Mouse (Mus musculus) megakaryocyte, adult 5-6 weeks (primary cell): ENCODE data around the gene Srsf1. TPM values are rescaled to one million over a fixed set of nuclear protein-coding genes. Genes with fewer than 3 reads are reported as not detected.
A peak's percentile ranks its signal among the peaks of the same experiment; 100 is the strongest.

Experiments
- ATAC-seq: 2 replicates; pipeline ENCODE4 v1.8.0; 2016; ENCODE audit warnings: mild to moderate bottlenecking, inconsistent platforms; ENCODE audit not compliant: poor library complexity, severe bottlenecking
- total RNA-seq, 2 experiments: library from RNA; stranded (forward) in 1 of 2; stranded (reverse) in 1 of 2; fragments of 153-499, 151-499 nt in 1 of 2; fragments of 221-1000, 200-1000 nt in 1 of 2; gene quantifications; 2 replicates each; pipeline versions ENCODE4 v1.2.3 to v1.2.4; 2015 to 2017

Srsf1 gene
- total RNA-seq, 2 experiments from 2014 or later = 146 to 369 TPM

- peak; percentile 63 for ATAC-seq
These were observed 21.5 kb downstream of the Srsf1 start for GRCm38 (mm10) chr11:88068411-88069245.

DNA sequence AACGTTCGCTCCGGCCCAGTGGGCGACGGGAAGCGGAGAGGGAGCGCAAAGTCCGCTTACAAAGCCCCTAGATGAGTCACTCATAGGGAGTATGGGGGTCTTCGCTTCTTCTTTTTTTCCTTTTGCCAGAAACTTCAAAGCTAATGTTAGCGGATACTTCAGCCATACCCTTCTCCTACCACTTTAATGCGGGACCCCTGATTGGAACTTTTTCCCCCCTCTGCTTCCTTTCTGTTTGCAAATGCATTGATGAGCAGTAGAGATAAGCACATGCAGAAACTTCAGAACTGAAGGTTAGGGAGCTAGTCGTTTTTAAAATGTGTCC lies 22.0 kb downstream of the Srsf1 start:
- ATAC-seq = no peak

GRCm38 (mm10) chr11:88070392-88070791 lies 23.2 kb downstream of the Srsf1 start:
- no peak for ATAC-seq

GRCm38 (mm10) chr11:88071113-88071512 lies 23.9 kb downstream of the Srsf1 start:
- no peak for ATAC-seq

GRCm38 (mm10) chr11:88073343-88073875 lies 26.2 kb downstream of the Srsf1 start:
- ATAC-seq = no peak

DNA sequence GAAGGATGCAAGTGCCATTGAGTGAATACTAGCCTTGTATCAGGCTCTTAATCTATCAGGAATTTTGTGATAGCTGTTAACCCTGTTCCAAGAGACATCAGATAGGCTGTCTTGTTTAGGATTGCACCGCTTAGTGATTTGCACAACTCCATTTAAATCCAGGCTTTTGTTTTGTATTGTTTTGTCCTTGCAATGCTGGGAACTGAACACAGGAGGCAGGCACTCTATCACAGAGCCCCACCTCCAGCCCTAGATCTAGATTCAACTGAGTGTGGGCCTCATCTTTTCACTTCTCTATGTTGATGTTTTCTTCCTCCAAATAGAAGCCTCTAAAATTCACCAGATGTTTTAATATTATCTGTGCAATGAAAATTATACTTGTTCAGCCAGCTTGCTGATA lies 28.5 kb downstream of the Srsf1 start:
- no peak for ATAC-seq

DNA sequence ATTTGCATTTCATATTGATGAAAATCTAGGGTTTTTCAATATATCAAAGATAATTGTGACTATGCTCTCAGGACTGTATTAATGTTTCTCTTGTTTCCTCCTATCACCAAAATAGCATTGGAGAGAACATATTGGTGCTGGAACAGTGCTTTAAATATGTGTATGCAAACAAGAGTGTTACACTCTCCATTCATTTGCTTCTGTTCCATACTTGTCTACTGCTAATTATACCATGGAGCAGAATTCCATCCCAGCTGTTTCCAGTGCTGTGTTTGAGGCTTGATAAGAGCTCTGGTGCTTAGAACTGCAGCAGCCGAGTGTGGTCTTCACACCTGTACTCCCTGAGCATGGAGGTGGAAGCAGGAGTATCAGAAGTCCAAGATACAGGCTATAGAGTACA lies 29.2 kb downstream of the Srsf1 start:
- no peak for ATAC-seq

DNA sequence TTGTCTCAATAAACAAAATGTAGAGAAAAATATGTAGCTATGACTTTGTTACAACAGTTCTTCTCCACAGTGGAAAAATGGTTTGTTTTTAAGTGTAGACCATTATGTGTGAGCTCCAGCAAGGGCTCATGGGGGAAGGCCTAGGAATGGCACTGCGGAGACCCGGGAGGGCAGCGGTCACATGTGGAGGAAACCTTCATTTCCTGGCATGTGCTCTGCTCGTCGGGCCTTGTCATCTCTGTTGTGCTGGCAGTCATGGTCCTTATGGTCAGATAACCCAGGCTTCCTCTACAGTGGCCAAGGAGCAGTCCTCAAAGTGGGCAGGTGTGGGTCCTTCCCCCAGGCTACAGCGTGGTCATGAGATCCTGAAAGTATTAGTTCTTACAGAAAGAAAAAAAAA lies 36.5 kb downstream of the Srsf1 start:
- no peak for ATAC-seq

GRCm38 (mm10) chr11:88086737-88087627 lies 39.8 kb downstream of the Srsf1 start:
- ATAC-seq = peak; percentile 94

- ATAC-seq = no peak
These were observed 42.0 kb downstream of the Srsf1 start for GRCm38 (mm10) chr11:88089150-88089549.

DNA sequence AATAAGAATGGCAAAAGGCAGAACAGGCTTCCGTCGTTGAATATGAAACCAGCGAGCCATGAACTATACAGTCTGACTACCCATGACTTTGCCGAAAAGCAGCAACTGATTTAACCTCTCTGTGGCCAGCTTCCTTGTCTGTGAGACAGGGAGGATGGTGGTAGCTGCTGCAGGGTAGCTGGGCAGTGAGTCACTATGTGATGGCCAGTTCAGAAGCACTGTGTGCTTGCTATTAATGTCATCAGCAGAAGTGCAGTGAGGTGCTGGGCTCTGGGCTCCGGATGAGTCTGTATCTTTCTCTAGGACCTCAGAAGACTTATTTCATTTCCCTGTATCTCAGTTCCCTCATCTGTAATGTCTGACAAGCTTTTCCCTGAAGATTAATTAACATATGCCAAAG lies 43.1 kb downstream of the Srsf1 start:
- no peak for ATAC-seq

DNA sequence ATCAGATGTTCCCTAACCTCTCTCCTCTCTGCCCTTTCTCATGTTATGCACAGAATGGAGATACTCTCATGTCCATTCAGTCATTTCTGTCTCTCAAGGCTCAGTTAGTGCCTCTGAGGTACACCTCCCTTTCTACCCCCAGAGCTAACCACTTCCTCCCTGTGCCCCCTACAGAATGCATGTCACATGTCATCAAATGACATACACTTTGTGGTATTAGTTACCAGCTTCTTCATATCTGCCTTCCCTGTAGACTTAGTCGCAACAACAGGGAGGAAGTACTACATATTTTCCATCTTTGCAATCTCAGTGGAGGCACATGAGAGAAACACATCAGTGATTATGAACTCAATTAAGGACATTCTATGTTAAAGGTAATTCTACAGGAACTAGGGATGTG lies 44.8 kb downstream of the Srsf1 start:
- peak; percentile 54 for ATAC-seq

DNA sequence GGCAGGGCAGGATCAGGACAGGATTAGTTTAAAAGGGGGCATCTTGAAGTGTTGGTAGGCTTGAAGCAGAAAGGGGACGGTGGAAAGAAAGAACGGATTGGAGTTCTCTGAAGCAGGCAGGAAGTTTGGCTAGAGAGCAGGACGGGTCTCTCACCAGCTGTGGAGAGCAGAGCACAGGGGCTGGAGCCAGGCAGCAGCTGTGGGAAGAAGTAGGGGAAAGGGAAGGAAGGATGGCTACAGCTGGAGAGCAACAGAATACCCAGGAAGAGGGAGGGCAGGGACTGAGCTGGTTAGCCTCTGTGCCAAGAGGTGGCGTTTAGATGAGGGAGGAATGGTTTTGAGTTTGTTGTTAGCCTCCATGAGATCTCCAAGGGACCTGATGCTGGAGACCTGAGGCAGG lies 50.0 kb downstream of the Srsf1 start:
- no peak for ATAC-seq

GRCm38 (mm10) chr11:88098021-88098729 lies 51.0 kb downstream of the Srsf1 start, which contains the start of gene Cuedc1:
Gene Cuedc1, plus strand, starts transcription at chr11:88098058.
- ATAC-seq = no peak

- peak; percentile 85 for ATAC-seq
These were observed 51.8 kb downstream of the Srsf1 start for GRCm38 (mm10) chr11:88098787-88099598.

- no peak for ATAC-seq
These were observed 52.4 kb downstream of the Srsf1 start for GRCm38 (mm10) chr11:88099599-88100023.

- no peak for ATAC-seq
These were observed 53.0 kb downstream of the Srsf1 start for GRCm38 (mm10) chr11:88100170-88100569.
